Mouse (Mus musculus): ENCODE measurements around the gene Dok7.

DNA sequence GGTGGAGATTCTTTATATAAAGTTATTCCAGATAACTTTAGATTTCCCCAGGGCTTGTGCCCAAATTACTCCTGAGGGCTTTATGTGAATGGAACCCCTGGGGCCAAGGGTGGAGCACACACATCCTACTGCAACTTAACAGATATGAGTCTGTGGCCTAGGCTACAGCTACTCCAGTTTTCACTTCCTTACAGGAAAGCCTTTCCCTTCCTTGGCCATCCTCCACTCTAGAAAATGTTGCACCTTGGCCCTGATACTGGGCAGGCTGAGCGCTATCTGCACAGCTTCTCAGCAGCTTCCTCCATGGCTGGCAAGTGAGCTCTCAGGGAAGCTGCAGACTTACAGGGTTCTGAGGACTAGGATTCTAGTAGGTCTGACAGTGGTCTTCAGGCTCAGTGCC, 27.3 kb upstream of the Dok7 start:
- TF ChIP-seq POLR2A (IDR thresholded peaks at IDR 0.05; ENCODE audit: borderline replicate concordance, control insufficient read depth, low read depth, low read length) (no peak), CTCF (IDR thresholded peaks at IDR 0.05; ENCODE audit: control insufficient read depth, insufficient read depth, low read length) (no peak)

Data from bone marrow, adult 2 months (tissue).